Mouse (Mus musculus) lung, embryonic 14.5 days (tissue): Measurements from ENCODE around the gene Idh1. TPM values are rescaled to one million over a fixed set of nuclear protein-coding genes. Genes with fewer than 3 reads are reported as not detected.

Experiments used
- ATAC-seq: fragments of 200-750 bp; cut with Nextera tagmentation; 2 replicates; pipeline ENCODE4 v1.8.0; 2017; ENCODE audit warnings: mild to moderate bottlenecking, moderate TSS enrichment, moderate library complexity; ENCODE audit not compliant: insufficient read depth
- DNase-seq: peaks from one replicate; pipeline ENCODE4 v3.0.0-alpha.2; 2015
- H3K27ac ChIP-seq: fragments of 300-500 bp; sonication (generic); 2 replicates; pipeline ENCODE4 v1.5.1; 2014; ENCODE audit warnings: low read depth, mild to moderate bottlenecking, moderate library complexity
- H3K27me3 ChIP-seq: fragments of 300-500 bp; sonication (generic); 2 replicates; pipeline ENCODE4 v1.6.1; 2014; ENCODE audit warnings: low read length, control low read depth; ENCODE audit not compliant: insufficient read depth
- H3K36me3 ChIP-seq: fragments of 300-500 bp; sonication (generic); 2 replicates; pipeline ENCODE4 v1.6.1; 2014; ENCODE audit warnings: control low read depth; ENCODE audit not compliant: insufficient read depth
- H3K4me1 ChIP-seq: fragments of 300-500 bp; sonication (generic); 2 replicates; pipeline ENCODE4 v1.6.1; 2014; ENCODE audit warnings: antibody characterized with exemption, control low read depth; ENCODE audit not compliant: insufficient read depth
- H3K4me2 ChIP-seq: fragments of 300-500 bp; sonication (generic); 2 replicates; pipeline ENCODE4 v1.6.1; 2014; ENCODE audit warnings: mild to moderate bottlenecking
- H3K4me3 ChIP-seq: fragments of 300-500 bp; sonication (generic); 2 replicates; pipeline ENCODE4 v1.5.1; 2014; ENCODE audit warnings: low read depth, low read length
- H3K9ac ChIP-seq: fragments of 300-500 bp; sonication (generic); 2 replicates; pipeline ENCODE4 v1.6.1; 2014
- H3K9me3 ChIP-seq: fragments of 300-500 bp; sonication (generic); 2 replicates; pipeline ENCODE4 v1.6.1; 2016; ENCODE audit warnings: low read depth, low read length, control low read depth
- CTCF ChIP-seq: IDR thresholded peaks from 2 replicates; pipeline ENCODE4 v1.5.1; 2016; ENCODE audit warnings: antibody characterized with exemption, low read depth
- WGBS: fragments of 180-500 bp; shearing (Covaris S2); extraction: QIAGEN DNeasy Blood & Tissue Kit; methylation state at CpG from one replicate; pipeline ENCODE4 v1.1.7; 2014; 5-methylcytosine and 5-hydroxymethylcytosine counted together
- polyA plus RNA-seq: library from polyadenylated mRNA; unstranded; fragments of >200 nt; fragmentation: Nextera tagmentation; extraction: Ambion mirVana; gene quantifications from 2 replicates; pipeline ENCODE4 v1.2.1, GENCODE M21; 2014

Gene Idh1
- polyA plus RNA-seq, 1 experiment from 2014 or later = 113 TPM

DNA sequence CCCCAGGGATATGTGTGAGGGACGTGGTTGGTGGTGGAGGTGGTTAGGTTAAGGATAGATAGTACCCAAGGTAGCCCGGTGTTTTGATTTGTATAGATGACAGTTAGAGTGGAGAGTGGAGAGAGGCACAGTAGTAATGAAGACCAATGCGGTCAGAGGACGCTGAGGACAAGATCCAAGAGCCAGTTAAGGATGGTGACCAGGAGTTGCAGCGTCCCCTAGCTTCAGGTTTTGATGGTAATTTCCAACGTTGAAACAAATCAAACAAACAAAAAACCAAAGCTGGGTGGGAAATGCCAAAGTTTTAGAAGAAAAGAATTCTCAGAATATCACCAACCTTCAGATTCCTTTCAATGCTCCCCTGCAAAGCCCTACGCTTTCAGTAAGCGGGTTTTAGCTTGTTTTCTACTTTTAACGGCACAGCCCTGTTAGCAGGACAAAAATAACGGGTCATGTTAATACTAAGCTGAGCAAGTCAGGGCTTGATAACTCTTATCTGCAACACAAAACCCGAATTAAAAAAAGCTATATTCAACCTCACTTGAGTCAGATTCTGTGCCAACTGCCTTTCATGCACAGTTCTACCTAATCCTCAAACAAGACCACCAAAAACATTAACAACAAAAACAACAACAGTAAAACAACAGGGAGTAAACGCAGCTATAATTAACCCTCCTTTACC is 635 bp downstream of the Idh1 start:
- peak; percentile 23 for DNase-seq
- Histone ChIP-seq H3K4me3 (peak overlapping the region; percentile 88), H3K4me2 (peak overlapping the region; percentile 81), H3K27me3 (no peaks in the 10 kb centered on the region), H3K9me3 (no peaks in the 10 kb centered on the region), H3K27ac (no peak overlapping the region), H3K4me1 (no peaks in the 10 kb centered on the region), H3K36me3 (no peaks in the 10 kb centered on the region), H3K9ac (peak overlapping the region; percentile 48)
- 0 out of 2 replicates have a peak, but pooled peaks have one; percentile 2 for ATAC-seq
- peak; percentile 47 for TF ChIP-seq CTCF
- 25% methylated on average over 12 of the region's 12 CpGs for WGBS

DNA sequence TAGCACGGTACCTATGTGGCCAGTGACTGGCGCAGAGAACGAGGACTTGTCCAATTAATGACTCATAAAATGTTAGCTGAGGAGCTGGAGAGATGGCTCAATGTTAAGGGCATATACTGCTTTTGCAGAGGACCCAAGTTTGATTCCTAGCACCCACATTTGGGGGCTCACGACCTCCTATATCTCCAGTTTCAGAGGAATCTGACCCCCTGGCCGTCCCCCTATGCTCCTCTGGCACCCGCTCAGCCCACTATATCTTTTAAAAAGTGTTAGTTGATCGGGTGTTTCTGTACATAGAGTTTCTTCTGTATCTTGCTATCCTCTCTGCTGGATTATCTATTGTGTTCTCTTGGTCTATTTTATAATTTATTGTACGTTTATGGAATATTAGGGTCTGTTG is 1.3 kb downstream of the Idh1 start:
- H3K4me1 ChIP-seq = no peaks in the 10 kb centered on the region
- no peak overlapping the region for H3K27ac ChIP-seq
- TF ChIP-seq CTCF = no peak
- 82% methylated on average over 8 of the region's 8 CpGs for WGBS
- no peaks in the 10 kb centered on the region for H3K27me3 ChIP-seq
- H3K36me3 ChIP-seq = no peaks in the 10 kb centered on the region
- H3K4me2 ChIP-seq = no peak overlapping the region
- H3K9me3 ChIP-seq = no peaks in the 10 kb centered on the region
- H3K9ac ChIP-seq = no peak overlapping the region
- DNase-seq = no peak
- no peak for ATAC-seq
- no peak overlapping the region for H3K4me3 ChIP-seq

- Histone ChIP-seq H3K9me3 (no peaks in the 10 kb centered on the region), H3K4me1 (no peaks in the 10 kb centered on the region), H3K4me2 (no peak overlapping the region), H3K4me3 (no peak overlapping the region), H3K9ac (no peak overlapping the region), H3K27me3 (no peaks in the 10 kb centered on the region), H3K36me3 (no peaks in the 10 kb centered on the region), H3K27ac (no peak overlapping the region)
- no peak for TF ChIP-seq CTCF
- no peak for ATAC-seq
- WGBS = 78% methylated on average over 2 of the region's 2 CpGs
- DNase-seq = no peak
Measured at GRCm38 (mm10) chr1:65183994-65184393, 2.3 kb downstream of the Idh1 start.

DNA sequence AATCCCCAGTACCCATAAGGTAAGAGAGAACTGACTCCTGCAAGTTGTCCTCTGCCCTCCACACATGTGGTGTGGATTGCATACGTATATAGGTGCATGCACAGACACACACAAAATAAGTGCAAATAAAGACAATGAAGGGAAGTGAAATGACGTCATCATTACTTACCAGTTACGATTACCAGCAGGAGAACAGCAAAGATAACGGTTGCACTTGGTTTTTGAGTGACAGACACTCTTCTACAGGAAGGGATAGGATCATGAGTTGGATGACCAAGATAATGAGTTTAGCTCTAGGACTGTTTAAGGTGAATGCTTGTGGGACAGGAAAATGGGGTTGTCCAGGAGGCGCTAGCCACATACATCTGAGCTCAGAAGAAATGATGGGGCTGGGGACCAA is 4.8 kb downstream of the Idh1 start:
- ATAC-seq (no peak), DNase-seq (no peak)
- no peaks in the 10 kb centered on the region for H3K9me3 ChIP-seq
- H3K4me3 ChIP-seq = no peak overlapping the region
- H3K27me3 ChIP-seq = no peaks in the 10 kb centered on the region
- TF ChIP-seq CTCF = no peak
- H3K36me3 ChIP-seq = no peaks in the 10 kb centered on the region
- 0 out of 2 replicates have a peak, but pooled peaks cover 4% of the 10 kb centered on the region for H3K4me1 ChIP-seq
- H3K4me2 ChIP-seq = no peak overlapping the region
- H3K9ac ChIP-seq = no peak overlapping the region
- no peak overlapping the region for H3K27ac ChIP-seq
- WGBS = 80% methylated on average over 5 of the region's 5 CpGs

GRCm38 (mm10) chr1:65179634-65180249 is 6.6 kb downstream of the Idh1 start:
- DNase-seq = peak; percentile 95
- H3K4me3 ChIP-seq = peak overlapping the region; percentile 59
- no peak for ATAC-seq
- peak overlapping the region; percentile 75 for H3K4me2 ChIP-seq
- H3K4me1 ChIP-seq = 0 out of 2 replicates have a peak, but pooled peaks cover 4% of the 10 kb centered on the region
- H3K9ac ChIP-seq = peak overlapping the region; percentile 66
- 3% methylated on average over 11 of the region's 11 CpGs for WGBS
- H3K27ac ChIP-seq = peak overlapping the region; percentile 96
- H3K27me3 ChIP-seq = no peaks in the 10 kb centered on the region
- no peaks in the 10 kb centered on the region for H3K9me3 ChIP-seq
- 0 out of 2 replicates have a peak, but pooled peaks cover under 1% of the 10 kb centered on the region for H3K36me3 ChIP-seq
- peak; percentile 81 for TF ChIP-seq CTCF

DNA sequence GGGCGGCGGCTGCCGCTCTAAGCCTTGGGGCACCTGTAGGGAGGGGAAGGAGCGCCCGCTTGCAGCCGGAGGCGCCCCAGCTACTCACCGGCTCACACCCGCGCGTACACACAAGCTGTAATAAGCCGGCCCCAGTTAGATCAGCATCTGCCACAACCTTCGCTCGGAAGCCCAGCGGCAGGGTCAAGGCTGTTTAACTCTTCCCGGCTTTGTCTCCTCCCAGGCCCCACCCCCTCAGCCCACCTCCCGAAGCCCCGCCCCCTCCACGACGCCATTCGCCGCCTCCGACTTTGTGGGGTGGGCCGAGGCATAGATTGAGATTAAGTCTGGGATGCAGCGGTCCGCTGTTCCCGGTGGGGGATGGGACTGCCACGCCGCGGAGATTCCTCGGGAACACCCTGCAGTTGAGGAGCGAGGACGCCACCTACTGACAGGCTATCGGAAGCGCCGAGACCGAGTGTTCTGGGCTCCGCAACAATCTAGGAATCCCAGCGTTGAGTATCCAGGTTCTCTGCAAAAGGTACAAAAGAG is 7.3 kb downstream of the Idh1 start:
- 0% methylated on average over 39 of the region's 39 CpGs for WGBS
- peak; percentile 85 for TF ChIP-seq CTCF
- peak overlapping the region; percentile 59 for H3K4me3 ChIP-seq
- H3K27ac ChIP-seq = peak overlapping the region; percentile 96
- peak overlapping the region; percentile 66 for H3K9ac ChIP-seq
- no peaks in the 10 kb centered on the region for H3K27me3 ChIP-seq
- H3K4me2 ChIP-seq = peak overlapping the region; percentile 75
- H3K4me1 ChIP-seq = 0 out of 2 replicates have a peak, but pooled peaks cover 4% of the 10 kb centered on the region
- peaks cover 8% of the 10 kb centered on the region; the same call in 1 of the 2 replicates for H3K36me3 ChIP-seq
- H3K9me3 ChIP-seq = no peaks in the 10 kb centered on the region
- ATAC-seq (peak; percentile 90), DNase-seq (peak; percentile 99)
